Mouse (Mus musculus) intestine, embryonic 14.5 days (tissue): Measurements from ENCODE around the gene Lin9. TPM values are rescaled to one million over a fixed set of nuclear protein-coding genes. Genes with fewer than 3 reads are reported as not detected.
"Not testable (repeated sequence)": the region's sequence is repeated elsewhere in the genome, so short reads cannot be mapped to it uniquely, and the experiment has no call there.

Experiments used
- ATAC-seq: fragments of 200-750 bp; cut with Nextera tagmentation; replicated peaks from 2 replicates; pipeline ENCODE4 v1.8.0; 2017; ENCODE audit warnings: low read depth, moderate number of reproducible peaks, moderate TSS enrichment, moderate library complexity; ENCODE audit not compliant: low FRiP score, low TSS enrichment
- DNase-seq: peaks from one replicate; pipeline ENCODE4 v3.0.0-alpha.2; 2018; ENCODE audit warnings: low spot score
- H3K27ac ChIP-seq: fragments of 300-500 bp; sonication (generic); 2 replicates; pipeline ENCODE4 v1.5.1; 2014; ENCODE audit warnings: low read depth, mild to moderate bottlenecking, control low read depth
- H3K27me3 ChIP-seq: fragments of 300-500 bp; sonication (generic); replicated peaks from 2 replicates; pipeline ENCODE4 v1.6.1; 2014; ENCODE audit warnings: low read length, control low read depth; ENCODE audit not compliant: control insufficient read depth, insufficient read depth
- H3K36me3 ChIP-seq: fragments of 300-500 bp; sonication (generic); 2 replicates; pipeline ENCODE4 v1.6.1; 2014; ENCODE audit warnings: low read length, control low read depth; ENCODE audit not compliant: control insufficient read depth, insufficient read depth
- H3K4me1 ChIP-seq: fragments of 300-500 bp; sonication (generic); replicated peaks from 2 replicates; pipeline ENCODE4 v1.6.1; 2014; ENCODE audit warnings: low read length, control low read depth, mixed read lengths; ENCODE audit not compliant: control insufficient read depth, insufficient read depth
- H3K4me2 ChIP-seq: fragments of 300-500 bp; sonication (generic); 2 replicates; pipeline ENCODE4 v1.6.1; 2014; ENCODE audit warnings: low read length
- H3K4me3 ChIP-seq: fragments of 300-500 bp; sonication (generic); 2 replicates; pipeline ENCODE4 v1.5.1; 2014; ENCODE audit warnings: low read depth, low read length, control low read depth, mixed read lengths
- H3K9ac ChIP-seq: fragments of 300-500 bp; sonication (generic); 2 replicates; pipeline ENCODE4 v1.6.1; 2014; ENCODE audit warnings: mild to moderate bottlenecking, low read length
- H3K9me3 ChIP-seq: fragments of 300-500 bp; sonication (generic); 2 replicates; pipeline ENCODE4 v1.6.1; 2016; ENCODE audit warnings: low read length, control low read depth; ENCODE audit not compliant: control insufficient read depth
- WGBS: fragments of 180-500 bp; shearing (Covaris S2); extraction: QIAGEN DNeasy Blood & Tissue Kit; methylation state at CpG from one replicate; pipeline ENCODE4 v1.1.7; 2014; 5-methylcytosine and 5-hydroxymethylcytosine counted together
- polyA plus RNA-seq: library from polyadenylated mRNA; unstranded; fragments of >200 nt; fragmentation: Nextera tagmentation; extraction: Ambion mirVana; gene quantifications from 2 replicates; pipeline ENCODE4 v1.2.1, GENCODE M21; 2014

Lin9 gene
- polyA plus RNA-seq, result 17.2 and 19.6 TPM in 2 replicates

DNA sequence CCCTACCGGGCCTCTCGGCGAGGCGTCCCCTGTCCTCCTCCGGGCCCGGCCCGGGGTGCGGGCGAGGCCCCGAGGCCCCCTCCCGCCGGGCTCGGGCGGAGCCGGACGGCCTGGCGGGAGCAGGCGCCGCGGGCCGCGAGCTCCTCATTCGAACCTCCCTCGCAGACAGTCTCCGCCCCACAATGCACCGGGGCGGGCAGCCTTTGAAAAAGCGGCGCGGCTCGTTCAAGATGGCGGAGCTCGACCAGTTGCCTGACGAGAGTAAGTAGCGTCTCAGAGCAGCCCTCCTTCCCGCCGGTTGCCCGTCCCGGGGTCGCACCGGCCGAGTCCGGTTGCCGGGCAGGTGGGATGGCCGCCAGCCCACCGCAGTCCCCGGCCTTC, at the start of gene Lin9:
Gene Lin9 (plus strand): TSS at position 14 of the 381 bp plus-strand sequence.
- Histone ChIP-seq H3K9ac (peak within 1 kb of the TSS; percentile 94), H3K27me3 (no peaks in the 10 kb centered on the region), H3K27ac (peak within 1 kb of the TSS; percentile 91), H3K9me3 (no peaks in the 10 kb centered on the region), H3K36me3 (0 out of 2 replicates have a peak, but pooled peaks cover 4% of the 10 kb centered on the region), H3K4me3 (peak within 1 kb of the TSS; percentile 68), H3K4me2 (peak within 1 kb of the TSS; percentile 84), H3K4me1 (peaks cover 16% of the 10 kb centered on the region)
- peak; percentile 99 for DNase-seq
- whole genome bisulfite sequencing, result 0% methylated on average over 37 of the region's 47 CpGs
- peak; percentile 88 for ATAC-seq

DNA sequence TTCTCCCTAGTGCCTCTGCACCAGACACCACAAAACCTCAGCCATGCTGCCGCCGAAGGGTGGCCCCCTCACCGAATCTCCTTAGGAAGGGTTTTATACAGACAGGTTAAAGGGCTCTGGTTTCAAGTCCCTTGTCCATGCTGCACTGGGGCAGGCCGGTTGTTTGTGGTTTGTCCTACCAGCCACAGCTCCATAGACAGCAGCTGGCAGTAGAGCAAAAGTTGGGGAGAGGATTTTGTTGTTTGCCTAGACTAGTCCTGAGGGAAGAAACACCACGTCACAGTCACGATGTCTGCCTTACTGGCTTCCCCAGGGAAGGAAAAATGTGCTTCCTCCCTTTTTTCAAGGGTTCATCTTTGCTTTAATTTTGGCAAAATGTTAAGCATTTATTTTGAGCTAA, 40.4 kb upstream of the Lin9 start:
- peaks cover 80% of the 10 kb centered on the region for H3K36me3 ChIP-seq
- H3K9ac ChIP-seq, result no peak overlapping the region
- no peaks in the 10 kb centered on the region for H3K4me1 ChIP-seq
- ATAC-seq (no peak), DNase-seq (no peak)
- no peak overlapping the region for H3K4me3 ChIP-seq
- H3K27ac ChIP-seq, result no peak overlapping the region
- H3K9me3 ChIP-seq, result no peaks in the 10 kb centered on the region
- WGBS, result 90% methylated on average over 6 of the region's 6 CpGs
- H3K4me2 ChIP-seq, result no peak overlapping the region
- no peaks in the 10 kb centered on the region for H3K27me3 ChIP-seq

DNA sequence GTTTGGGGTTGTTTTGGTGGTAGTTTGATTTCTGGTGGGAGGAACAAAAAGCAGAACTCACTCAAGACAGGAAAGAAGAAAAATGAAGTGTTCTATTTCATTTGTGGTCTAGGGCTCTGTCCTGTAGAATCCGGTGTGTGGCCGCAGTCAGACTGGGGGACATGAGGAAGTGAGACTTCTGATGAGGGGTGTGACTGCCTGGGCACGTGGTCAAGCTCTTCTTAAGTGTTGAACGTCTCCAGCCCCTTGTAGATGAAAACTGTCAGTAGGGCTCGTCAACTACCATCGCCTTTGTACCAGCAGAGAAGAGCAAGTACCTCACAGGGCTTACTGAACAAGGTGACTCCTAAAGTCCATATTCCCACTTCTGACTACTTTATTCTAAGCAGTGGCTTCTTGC, 39.1 kb upstream of the Lin9 start:
- no peak overlapping the region for H3K27ac ChIP-seq
- H3K9me3 ChIP-seq, result no peaks in the 10 kb centered on the region
- H3K4me3 ChIP-seq, result no peak overlapping the region
- H3K9ac ChIP-seq, result no peak overlapping the region
- no peak for DNase-seq
- no peaks in the 10 kb centered on the region for H3K4me1 ChIP-seq
- no peak for ATAC-seq
- no peak overlapping the region for H3K4me2 ChIP-seq
- H3K27me3 ChIP-seq, result no peaks in the 10 kb centered on the region
- WGBS, result 81% methylated on average over 6 of the region's 6 CpGs
- H3K36me3 ChIP-seq, result peaks cover 68% of the 10 kb centered on the region

DNA sequence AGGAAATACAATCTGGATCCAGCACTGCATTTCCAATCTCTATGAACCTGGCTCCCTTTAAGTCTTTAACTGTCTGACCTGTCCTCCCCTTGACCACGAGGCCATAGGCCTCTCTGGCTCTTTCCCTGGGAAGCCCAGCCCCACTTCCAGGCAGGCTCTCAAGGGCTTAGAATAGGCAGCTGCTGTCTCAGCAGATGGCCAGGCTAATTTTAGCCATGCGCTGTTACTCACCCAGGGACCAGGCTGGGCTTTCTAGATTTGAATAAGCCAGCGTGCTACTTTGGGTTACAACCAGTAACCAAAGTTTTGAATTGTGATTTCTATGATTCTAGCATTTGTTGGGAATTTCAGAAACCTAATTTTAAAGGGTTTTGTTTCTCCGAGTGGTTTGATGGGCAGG, 36.4 kb upstream of the Lin9 start:
- H3K4me3 ChIP-seq, result no peak overlapping the region
- no peaks in the 10 kb centered on the region for H3K4me1 ChIP-seq
- ATAC-seq (no peak), DNase-seq (no peak)
- no peak overlapping the region for H3K9ac ChIP-seq
- H3K9me3 ChIP-seq, result no peaks in the 10 kb centered on the region
- H3K27ac ChIP-seq, result no peak overlapping the region
- WGBS, result 69% methylated on average over 4 of the region's 4 CpGs
- peaks cover 40% of the 10 kb centered on the region for H3K36me3 ChIP-seq
- no peak overlapping the region for H3K4me2 ChIP-seq
- no peaks in the 10 kb centered on the region for H3K27me3 ChIP-seq

DNA sequence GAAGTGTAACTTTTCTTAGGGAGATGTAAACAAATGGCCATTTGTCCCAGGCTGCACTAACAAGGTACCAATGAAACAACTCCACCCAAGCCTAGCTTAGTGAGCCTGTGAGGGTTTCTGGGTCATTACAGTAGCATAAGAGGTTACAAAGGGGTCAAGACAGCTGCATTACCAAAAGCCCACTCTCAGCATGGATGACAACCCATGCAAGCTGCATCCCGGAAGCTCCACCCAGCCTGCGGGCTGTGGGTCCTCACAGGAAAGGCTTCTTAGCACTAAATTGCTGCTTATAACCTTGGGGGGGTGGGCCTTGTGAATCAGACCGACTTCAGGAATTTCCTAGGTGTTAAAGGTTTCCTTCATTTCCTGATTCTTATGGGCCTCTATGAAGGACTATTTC, 34.8 kb upstream of the Lin9 start:
- H3K27ac ChIP-seq, result no peak overlapping the region
- ATAC-seq, result no peak
- no peak overlapping the region for H3K4me3 ChIP-seq
- H3K36me3 ChIP-seq, result peaks cover 25% of the 10 kb centered on the region
- no peak for DNase-seq
- 35% methylated on average over 3 of the region's 3 CpGs for WGBS
- no peak overlapping the region for H3K9ac ChIP-seq
- no peaks in the 10 kb centered on the region for H3K4me1 ChIP-seq
- H3K9me3 ChIP-seq, result no peaks in the 10 kb centered on the region
- no peaks in the 10 kb centered on the region for H3K27me3 ChIP-seq
- no peak overlapping the region for H3K4me2 ChIP-seq

DNA sequence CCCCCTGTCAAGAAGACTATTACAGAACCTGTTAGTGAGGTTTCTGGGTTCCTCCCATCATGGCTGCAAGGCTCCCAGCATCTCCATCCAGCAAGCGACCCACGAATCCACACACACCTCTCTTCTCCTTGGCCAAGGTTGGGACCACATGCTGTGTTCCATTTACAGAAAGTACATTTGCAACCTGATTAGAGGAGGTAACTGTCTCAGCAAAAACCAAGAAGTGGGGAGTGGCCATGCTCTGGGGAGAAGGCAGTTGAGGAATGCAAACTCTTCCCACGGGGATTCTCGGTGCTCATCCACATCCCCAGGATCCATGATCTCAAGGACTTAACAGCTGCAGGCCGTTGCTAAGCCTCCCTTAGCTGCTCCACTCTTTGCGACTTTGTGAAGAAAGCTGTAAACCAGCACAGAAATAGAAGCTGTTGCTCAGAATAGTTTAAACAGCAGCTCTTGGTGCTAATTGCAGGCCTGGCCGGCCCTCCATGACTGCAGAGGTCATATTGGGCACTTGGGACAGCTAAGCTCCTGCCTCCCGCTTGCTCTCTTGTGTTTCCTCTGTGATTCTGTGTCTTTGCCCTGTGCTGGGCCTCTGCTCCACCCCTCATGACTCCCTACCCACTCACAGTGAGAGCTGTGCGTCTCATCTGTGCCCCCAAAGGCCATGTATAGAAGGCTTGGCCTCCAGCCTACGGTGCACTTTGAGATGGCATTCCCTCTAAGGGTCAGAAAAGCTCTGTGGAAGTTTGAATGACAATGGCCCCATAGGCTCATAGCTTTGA, 34.0 kb upstream of the Lin9 start:
- H3K9ac ChIP-seq, result no peak overlapping the region
- no peak overlapping the region for H3K4me2 ChIP-seq
- no peaks in the 10 kb centered on the region for H3K9me3 ChIP-seq
- ATAC-seq (no peak), DNase-seq (no peak)
- no peak overlapping the region for H3K4me3 ChIP-seq
- H3K27me3 ChIP-seq, result no peaks in the 10 kb centered on the region
- H3K4me1 ChIP-seq, result no peaks in the 10 kb centered on the region
- 63% methylated on average over 10 of the region's 10 CpGs for WGBS
- H3K27ac ChIP-seq, result no peak overlapping the region
- H3K36me3 ChIP-seq, result peaks cover 17% of the 10 kb centered on the region

DNA sequence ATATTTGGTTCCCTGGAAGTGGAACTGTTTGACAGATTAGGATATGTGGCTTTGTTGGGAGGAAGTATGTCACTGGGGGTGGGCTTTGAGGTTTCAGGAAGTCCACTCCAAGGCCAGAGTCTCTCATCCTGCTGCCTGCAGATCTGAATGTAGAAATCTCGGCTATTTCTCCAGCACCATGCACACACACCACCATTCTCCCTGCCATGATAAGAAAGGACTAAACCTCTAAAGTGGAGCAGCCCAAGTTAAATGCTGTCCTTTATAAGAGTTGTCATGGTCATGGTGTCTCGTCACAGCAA, 33.4 kb upstream of the Lin9 start:
- no peaks in the 10 kb centered on the region for H3K27me3 ChIP-seq
- no peaks in the 10 kb centered on the region for H3K4me1 ChIP-seq
- WGBS, result 82% methylated on average over 2 of the region's 2 CpGs
- no peak overlapping the region for H3K9ac ChIP-seq
- ATAC-seq (no peak), DNase-seq (no peak)
- no peak overlapping the region for H3K27ac ChIP-seq
- no peak overlapping the region for H3K4me2 ChIP-seq
- no peaks in the 10 kb centered on the region for H3K9me3 ChIP-seq
- no peak overlapping the region for H3K4me3 ChIP-seq
- H3K36me3 ChIP-seq, result peaks cover 11% of the 10 kb centered on the region

DNA sequence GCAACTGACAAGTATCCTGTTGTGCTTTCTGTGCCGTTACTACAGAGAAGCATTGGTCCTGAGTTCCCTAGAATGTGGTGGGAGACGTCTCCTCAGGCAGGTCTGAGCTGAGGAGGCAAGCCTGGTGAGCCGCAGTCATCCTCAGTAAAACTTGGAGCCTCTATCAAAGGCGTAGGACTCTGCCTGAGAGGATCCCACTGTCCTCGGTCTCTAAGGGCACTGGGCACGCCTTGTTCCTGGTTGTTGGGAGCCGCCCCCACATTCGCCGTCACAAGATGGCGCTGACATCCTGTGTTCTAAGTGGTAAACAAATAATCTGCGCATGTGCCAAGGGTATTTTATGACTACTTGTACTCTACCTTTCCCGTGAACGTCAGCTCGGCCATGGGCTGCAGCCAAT, 29.1 kb upstream of the Lin9 start:
- not testable (repeated sequence) for DNase-seq, H3K4me2 ChIP-seq, H3K27ac ChIP-seq, H3K27me3 ChIP-seq, H3K4me1 ChIP-seq, H3K9ac ChIP-seq, H3K9me3 ChIP-seq, H3K4me3 ChIP-seq, ATAC-seq, H3K36me3 ChIP-seq
- WGBS, result 93% methylated on average over 11 of the region's 14 CpGs

DNA sequence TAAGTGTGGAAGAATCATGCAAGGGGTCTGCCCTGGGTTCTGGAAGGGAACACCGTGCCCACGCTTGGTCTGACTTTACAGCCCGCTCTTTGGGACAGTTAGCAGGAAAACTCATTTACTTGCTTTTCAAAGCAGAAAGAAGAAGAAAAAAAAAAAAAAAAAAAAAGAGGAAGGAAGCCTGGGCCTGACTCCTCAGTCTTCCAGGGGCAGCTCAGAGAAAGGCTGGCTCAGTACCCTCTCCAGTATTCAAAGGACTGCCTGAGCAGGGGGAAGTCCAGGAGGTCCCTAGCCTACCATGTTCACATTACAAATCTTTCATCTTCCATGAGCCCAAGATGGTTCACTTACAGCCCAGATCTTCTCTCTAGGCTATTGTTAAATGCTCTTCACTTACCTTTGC, 24.2 kb upstream of the Lin9 start:
- no peak for DNase-seq

More for the DNA sequence above, 24.2 kb upstream of the Lin9 start:
- ATAC-seq, result no peak
- H3K9me3 ChIP-seq, result no peaks in the 10 kb centered on the region
- no peak overlapping the region for H3K27ac ChIP-seq
- no peak overlapping the region for H3K4me3 ChIP-seq
- H3K36me3 ChIP-seq, result no peaks in the 10 kb centered on the region
- 95% methylated on average over 3 of the region's 3 CpGs for WGBS
- H3K27me3 ChIP-seq, result no peaks in the 10 kb centered on the region
- H3K9ac ChIP-seq, result no peak overlapping the region
- H3K4me1 ChIP-seq, result no peaks in the 10 kb centered on the region
- no peak overlapping the region for H3K4me2 ChIP-seq
